Mouse (Mus musculus): Measurements from ENCODE around the gene Pde8b.

DNA sequence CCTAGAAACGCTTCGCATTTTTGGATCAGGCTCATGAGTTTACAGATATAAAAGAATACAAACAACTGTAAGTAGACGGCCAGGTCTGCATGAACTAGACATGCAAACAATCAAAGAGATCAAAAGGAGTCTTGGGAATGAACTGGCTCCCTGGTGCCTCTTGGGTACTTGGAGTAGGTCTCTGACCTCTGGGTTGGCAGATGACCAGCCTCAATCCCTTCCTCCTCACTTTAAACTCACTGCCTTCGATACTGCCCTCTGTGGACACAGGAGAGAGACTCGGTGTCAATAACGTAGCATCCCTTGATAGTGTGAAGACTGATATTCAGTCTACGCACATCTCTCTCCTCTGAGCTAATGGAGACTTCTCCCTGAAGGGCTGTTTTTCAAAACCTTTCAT, 37.9 kb upstream of the Pde8b start:
- no peak for TF ChIP-seq CTCF (IDR thresholded peaks at IDR 0.05; ENCODE audit: low read depth)
- TF ChIP-seq EP300 (IDR thresholded peaks at IDR 0.05; ENCODE audit: low read depth): no peak
